ENCODE assay signal across 22 mouse cellular contexts in the genomic region with DNA sequence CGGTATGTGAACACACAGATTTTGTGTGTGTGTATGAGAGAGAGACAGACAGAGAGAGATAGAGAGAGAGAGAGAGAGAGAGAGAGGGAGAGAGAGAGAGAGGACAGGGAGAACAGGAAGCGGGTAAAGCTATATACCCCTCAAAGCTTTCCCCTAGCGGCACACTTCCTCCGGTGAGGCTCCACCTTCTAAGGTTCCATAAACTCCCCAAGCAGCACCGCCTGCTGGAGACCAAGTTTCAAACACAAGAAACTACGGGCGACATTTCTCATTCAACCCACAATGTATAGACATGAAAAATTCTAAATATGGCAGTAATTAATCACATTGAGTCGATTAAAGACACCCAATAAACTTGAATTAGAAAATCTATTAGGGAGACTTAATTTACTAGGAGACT. TPM values are rescaled to one million over a fixed set of nuclear protein-coding genes. Genes with fewer than 3 reads are reported as not detected.
DNase-seq lines count a peak whose midpoint lies in the region; ATAC-seq and TF ChIP-seq lines count a peak whose summit lies in the region.
"Had no signal": no experiment of that assay in that cellular context is flagged by ENCODE, and none has a peak within 500 bp of the region (broad histone marks: within the 10 kb centered on the region; RNA-seq: fewer than 3 reads in every experiment).

No protein-coding gene starts in this region.

- no peak for TF ChIP-seq EP300 in lung, postnatal 0 days (IDR thresholded peaks at IDR 0.05)

- H3K27me3 ChIP-seq in heart, embryonic 12.5 days (replicated peaks): no peaks in the 10 kb centered on the region
- no peaks in the 10 kb centered on the region for H3K27me3 ChIP-seq in lung, postnatal 0 days (replicated peaks; ENCODE audit: insufficient read depth, low read length)
- H3K27me3 ChIP-seq: embryonic facial prominence, embryonic 15.5 days had no signal

- no peak for ATAC-seq in heart, embryonic 12.5 days (ENCODE audit: insufficient number of reproducible peaks, low FRiP score)
- no peak for ATAC-seq in lung, postnatal 0 days

- 51% methylated on average over 8 of the region's 8 CpGs for WGBS in heart, embryonic 12.5 days
- WGBS in lung, postnatal 0 days: 43% methylated on average over 8 of the region's 8 CpGs

- no peak for TF ChIP-seq POLR2A in brain, embryonic 14.5 days (IDR thresholded peaks at IDR 0.05; ENCODE audit: borderline replicate concordance, extremely low read depth, insufficient read depth, insufficient read length, poor library complexity, severe bottlenecking)

- no peak overlapping the region for H3K4me2 ChIP-seq in heart, embryonic 12.5 days
- no peak overlapping the region for H3K4me2 ChIP-seq in lung, postnatal 0 days (replicated peaks; ENCODE audit: low read depth, low read length)
- H3K4me2 ChIP-seq: embryonic facial prominence, embryonic 15.5 days; heart, embryonic 11.5 days; liver, embryonic 11.5 days had no signal

- H3K27ac ChIP-seq in heart, embryonic 12.5 days (ENCODE audit: poor library complexity, severe bottlenecking): no peak overlapping the region
- H3K27ac ChIP-seq in lung, postnatal 0 days (ENCODE audit: low read length): no peak overlapping the region
- H3K27ac ChIP-seq: embryonic facial prominence, embryonic 15.5 days; forebrain, embryonic 10.5 days had no signal

- H3K4me3 ChIP-seq in heart, embryonic 12.5 days: no peak overlapping the region
- H3K4me3 ChIP-seq in lung, postnatal 0 days (ENCODE audit: low read depth, low read length): no peak overlapping the region
- H3K4me3 ChIP-seq: embryonic facial prominence, embryonic 15.5 days; forebrain, embryonic 10.5 days had no signal

- peaks cover 6% of the 10 kb centered on the region; the same call in 1 of the 2 replicates for H3K4me1 ChIP-seq in heart, embryonic 12.5 days (replicated peaks)
- no peaks in the 10 kb centered on the region for H3K4me1 ChIP-seq in lung, postnatal 0 days (ENCODE audit: insufficient read depth, low read depth, low read length)
- H3K4me1 ChIP-seq: embryonic facial prominence, embryonic 15.5 days; forebrain, embryonic 10.5 days had no signal

- DNase-seq in heart, adult 11 months: peak; percentile 23
- no peak for DNase-seq in lung, postnatal 0 days (ENCODE audit: low spot score)
- no peak for DNase-seq in lung, postnatal 25 days (ENCODE audit: low spot score)
- DNase-seq in 416B (ENCODE audit: low read depth): peak; percentile 11
- no peak for DNase-seq in brain, embryonic 14.5 days (ENCODE audit: low read depth)
- DNase-seq in spleen, adult 18-20 months: no peak
- no peak for DNase-seq in urinary bladder, postnatal 10 days (ENCODE audit: low spot score)
- DNase-seq: adrenal gland, adult 2 months; cerebellum, adult 11 months; cerebellum, postnatal 25 days; gastrocnemius, postnatal 36 days; heart, postnatal 4 days; kidney, adult 9 months; lung, adult 2 months; retina, postnatal 1 day; right cerebral cortex, postnatal 4 days had no signal

- peak; percentile 39 for TF ChIP-seq CTCF in lung, postnatal 0 days (IDR thresholded peaks at IDR 0.05)
- TF ChIP-seq CTCF in brain, embryonic 14.5 days (IDR thresholded peaks at IDR 0.05; ENCODE audit: borderline replicate concordance, extremely low read depth, insufficient read depth, insufficient read length): peak; percentile 26; the same call in 1 of the 2 replicates

- H3K9ac ChIP-seq in heart, embryonic 12.5 days: no peak overlapping the region
- H3K9ac ChIP-seq in lung, postnatal 0 days (replicated peaks; ENCODE audit: low read depth): no peak overlapping the region
- H3K9ac ChIP-seq: embryonic facial prominence, embryonic 15.5 days had no signal

- H3K9me3 ChIP-seq in heart, embryonic 12.5 days (replicated peaks): no peaks in the 10 kb centered on the region
- H3K9me3 ChIP-seq in lung, postnatal 0 days (ENCODE audit: low read length): no peaks in the 10 kb centered on the region
- H3K9me3 ChIP-seq: embryonic facial prominence, embryonic 15.5 days; forebrain, embryonic 10.5 days; G1E had no signal

- no peaks in the 10 kb centered on the region for H3K36me3 ChIP-seq in heart, embryonic 12.5 days
- H3K36me3 ChIP-seq in lung, postnatal 0 days (ENCODE audit: insufficient read depth, low read length): no peaks in the 10 kb centered on the region
- H3K36me3 ChIP-seq: embryonic facial prominence, embryonic 15.5 days; forebrain, embryonic 10.5 days; G1E had no signal

RNA-seq across cellular contexts. Expression of gene Fstl4, which starts 32.5 kb away (rescaled TPM):
- polyA plus RNA-seq in heart, embryonic 12.5 days (2016; fragmentation: Nextera tagmentation; extraction: Ambion mirVana): 14.1 and 14.8 TPM in 2 replicates
- polyA plus RNA-seq in lung, postnatal 0 days (2015; fragmentation: Nextera tagmentation; extraction: Ambion mirVana): 1.7 and 2.9 TPM in 2 replicates
- polyA plus RNA-seq in brain, embryonic 14.5 days (2012; rRNA removed): 1.1 and 3.1 TPM in 2 replicates
- polyA plus RNA-seq: G1E had no signal

Comparison
In these comparisons a context has a peak if more than half of its experiments do, and no peak if none do; other contexts are left out.
1. DNase-seq: peak in heart, adult 11 months (single experiment) and 416B (single experiment); none in lung, postnatal 0 days (single experiment), lung, postnatal 25 days (single experiment), brain, embryonic 14.5 days (single experiment), spleen, adult 18-20 months (0 of 2) and urinary bladder, postnatal 10 days (single experiment).